ENCODE assay signal across 18 mouse cellular contexts in the genomic region with DNA sequence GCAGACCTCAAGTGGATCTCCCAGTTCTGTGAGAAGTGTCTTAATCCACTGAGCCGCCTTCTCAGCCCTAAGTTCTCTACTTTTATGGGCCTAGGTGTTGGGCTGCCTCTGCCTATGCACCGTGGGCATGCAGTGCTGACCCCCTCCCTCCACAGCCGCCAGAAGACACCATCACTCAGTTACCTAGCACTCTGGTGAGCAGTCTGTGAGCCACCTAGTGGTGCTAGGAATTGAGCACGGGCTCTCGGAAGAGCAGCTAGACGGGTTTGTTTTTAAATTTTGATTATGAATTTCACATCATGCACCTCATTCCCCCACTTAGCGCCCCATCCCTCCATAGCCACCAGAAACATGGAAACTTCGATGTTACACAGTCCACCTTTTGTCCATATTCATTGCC. TPM values are rescaled to one million over a fixed set of nuclear protein-coding genes. Genes with fewer than 3 reads are reported as not detected.
DNase-seq lines count a peak whose midpoint lies in the region; ATAC-seq and TF ChIP-seq lines count a peak whose summit lies in the region.
"Had no signal": no experiment of that assay in that cellular context is flagged by ENCODE, and none has a peak within 500 bp of the region (broad histone marks: within the 10 kb centered on the region; RNA-seq: fewer than 3 reads in every experiment).

No protein-coding gene starts in this region.

- H3K4me3 ChIP-seq in layer of hippocampus, adult 2 months = no peak overlapping the region
- H3K4me3 ChIP-seq: heart, embryonic 12.5 days had no signal

- DNase-seq in CD4-positive, CD25-positive, alpha-beta regulatory T cell, adult 2 months (ENCODE audit: low read depth, low spot score) = peak; percentile 30
- DNase-seq in layer of hippocampus, adult 2 months (ENCODE audit: low spot score in 2 of 2) = no peak
- no peak for DNase-seq in layer of hippocampus, postnatal 10 days (ENCODE audit: low spot score in 2 of 2)
- DNase-seq in thymus, postnatal 0 days (ENCODE audit: low spot score) = peak; percentile 25
- no peak for DNase-seq in thymus, postnatal 10 days (ENCODE audit: low spot score in 2 of 2)
- no peak for DNase-seq in spleen, adult 18-20 months
- DNase-seq in gastrocnemius, adult 18-20 months (ENCODE audit: low spot score) = no peak
- DNase-seq: adrenal gland, postnatal 25 days; cerebellum, adult 9-11 months; gastrocnemius, postnatal 14 days; kidney, postnatal 14 days; left cerebral cortex, postnatal 4 days; retina, postnatal 1 day; thymus, postnatal 4 days had no signal

- TF ChIP-seq CTCF in layer of hippocampus, adult 2 months (conservative IDR thresholded peaks at IDR 0.05) = peak; percentile 57

- no peak for ATAC-seq in CD4-positive, CD25-positive, alpha-beta regulatory T cell, adult 4 months
- ATAC-seq: inflammation-experienced regulatory T-cells, adult 6 months had no signal

- no peak overlapping the region for H3K27ac ChIP-seq in layer of hippocampus, adult 2 months

RNA-seq across cellular contexts. Expression of gene Rps15, which starts 3.6 kb away (rescaled TPM):
- polyA plus RNA-seq in CD4-positive, CD25-positive, alpha-beta regulatory T cell, adult 4 months (2017; shearing (Covaris generic)) = 1,000 to 10,000 TPM; 1,622 to 1,794 TPM
- 100 to 1,000 TPM; 926 to 932 TPM for total RNA-seq in layer of hippocampus, adult 2 months (2021)
- 100 to 1,000 TPM; 733 to 857 TPM for total RNA-seq in layer of hippocampus, postnatal 10 days (2021)
- 1,158 and 1,206 TPM in 2 replicates for polyA plus RNA-seq in thymus, postnatal 0 days (2015; fragmentation: Nextera tagmentation; extraction: Ambion mirVana)
- total RNA-seq in gastrocnemius, adult 18-20 months (2021) = 100 to 1,000 TPM; 703 to 778 TPM

RNA-seq across cellular contexts. Expression of gene Apc2, which starts 7.1 kb away (rescaled TPM):
- polyA plus RNA-seq in CD4-positive, CD25-positive, alpha-beta regulatory T cell, adult 4 months (2017; shearing (Covaris generic)) = under 1 TPM in 1 of 2 experiments, not detected in 1; 0.16 TPM
- 100 to 1,000 TPM in 1 of 2 experiments, 10 to 100 TPM in 1; 98.3 to 110 TPM for total RNA-seq in layer of hippocampus, adult 2 months (2021)
- total RNA-seq in layer of hippocampus, postnatal 10 days (2021) = 100 to 1,000 TPM; 179 to 181 TPM
- 0.10 and 0.24 TPM in 2 replicates for polyA plus RNA-seq in thymus, postnatal 0 days (2015; fragmentation: Nextera tagmentation; extraction: Ambion mirVana)
- under 1 TPM; 0.18 to 0.31 TPM for total RNA-seq in gastrocnemius, adult 18-20 months (2021)

RNA-seq across cellular contexts. Expression of gene Dazap1, which starts 27.4 kb away (rescaled TPM):
- polyA plus RNA-seq in CD4-positive, CD25-positive, alpha-beta regulatory T cell, adult 4 months (2017; shearing (Covaris generic)) = 10 to 100 TPM; 10.4 to 14.7 TPM
- total RNA-seq in layer of hippocampus, adult 2 months (2021) = 10 to 100 TPM; 91.2 to 95.4 TPM
- total RNA-seq in layer of hippocampus, postnatal 10 days (2021) = 10 to 100 TPM; 94.6 to 96.3 TPM
- polyA plus RNA-seq in thymus, postnatal 0 days (2015; fragmentation: Nextera tagmentation; extraction: Ambion mirVana) = 48.9 and 56.1 TPM in 2 replicates
- total RNA-seq in gastrocnemius, adult 18-20 months (2021) = 10 to 100 TPM; 34.2 to 38.8 TPM

RNA-seq across cellular contexts. Expression of gene Gamt, which starts 27.8 kb away (rescaled TPM):
- polyA plus RNA-seq in CD4-positive, CD25-positive, alpha-beta regulatory T cell, adult 4 months (2017; shearing (Covaris generic)) = under 1 TPM in 1 of 2 experiments, not detected in 1; 0.47 TPM
- 10 to 100 TPM; 29.8 to 33.1 TPM for total RNA-seq in layer of hippocampus, adult 2 months (2021)
- total RNA-seq in layer of hippocampus, postnatal 10 days (2021) = 10 to 100 TPM; 27.8 to 31.5 TPM
- 5.5 and 5.9 TPM in 2 replicates for polyA plus RNA-seq in thymus, postnatal 0 days (2015; fragmentation: Nextera tagmentation; extraction: Ambion mirVana)
- total RNA-seq in gastrocnemius, adult 18-20 months (2021) = 10 to 100 TPM; 27.4 to 28.7 TPM
- total RNA-seq: G1E had no signal

RNA-seq across cellular contexts. Expression of gene 2310011J03Rik, which starts 31.7 kb away (rescaled TPM):
- 10 to 100 TPM; 47.1 to 59.9 TPM for polyA plus RNA-seq in CD4-positive, CD25-positive, alpha-beta regulatory T cell, adult 4 months (2017; shearing (Covaris generic))
- total RNA-seq in layer of hippocampus, adult 2 months (2021) = 10 to 100 TPM; 23.5 to 25.7 TPM
- 10 to 100 TPM; 19.7 to 22.2 TPM for total RNA-seq in layer of hippocampus, postnatal 10 days (2021)
- 72.7 and 81.1 TPM in 2 replicates for polyA plus RNA-seq in thymus, postnatal 0 days (2015; fragmentation: Nextera tagmentation; extraction: Ambion mirVana)
- 1 to 10 TPM; 6.8 to 7.1 TPM for total RNA-seq in gastrocnemius, adult 18-20 months (2021)

Comparison
In these comparisons a context has a peak if more than half of its experiments do, and no peak if none do; other contexts are left out.
1. DNase-seq: peak in CD4-positive, CD25-positive, alpha-beta regulatory T cell, adult 2 months (single experiment) and thymus, postnatal 0 days (single experiment); none in layer of hippocampus, adult 2 months (0 of 2), layer of hippocampus, postnatal 10 days (0 of 2), thymus, postnatal 10 days (0 of 2), spleen, adult 18-20 months (0 of 2) and gastrocnemius, adult 18-20 months (single experiment).
2. RNA of gene Apc2, which starts 7.1 kb away (total RNA-seq): 179 to 181 TPM in layer of hippocampus, postnatal 10 days and 98.3 to 110 TPM in layer of hippocampus, adult 2 months; 0.18 to 0.31 TPM in gastrocnemius, adult 18-20 months; every median in the first group is over 10 times any median in the second.